Mouse (Mus musculus) heart, adult 9 months (tissue): ENCODE measurements around the gene Jagn1.

Source experiments
- DNase-seq, 2 experiments: peaks; one replicate each; pipeline ENCODE4 v3.0.0; 2022; ENCODE audit warnings: low spot score in 2 of 2

Gene Jagn1

GRCm38 (mm10) chr6:113473715-113474114 is 31.3 kb downstream of the Jagn1 start:
- no peak for DNase-seq

- no peak for DNase-seq
These were observed 35.0 kb downstream of the Jagn1 start for GRCm38 (mm10) chr6:113477353-113477752.

GRCm38 (mm10) chr6:113478906-113479305 is 36.5 kb downstream of the Jagn1 start:
- no peak for DNase-seq

GRCm38 (mm10) chr6:113480555-113481373 is 38.4 kb downstream of the Jagn1 start:
- DNase-seq, result peak; percentile 23 to 35

- peak; percentile 30 to 33 for DNase-seq
These were observed 40.2 kb downstream of the Jagn1 start for GRCm38 (mm10) chr6:113482477-113483099.

GRCm38 (mm10) chr6:113483100-113483615 is 40.8 kb downstream of the Jagn1 start, which contains the start of gene Creld1:
TSS of gene Creld1 (plus strand) at chr6:113483297.
- DNase-seq, result peak; percentile 96 to 97

GRCm38 (mm10) chr6:113483729-113484128 is 41.4 kb downstream of the Jagn1 start:
- DNase-seq, result peak; percentile 27 to 46

- DNase-seq, result no peak
These were observed 44.8 kb downstream of the Jagn1 start for GRCm38 (mm10) chr6:113487125-113487576.

- DNase-seq, result no peak
These were observed 47.0 kb downstream of the Jagn1 start for GRCm38 (mm10) chr6:113489410-113489809.

- DNase-seq, result no peak
These were observed 49.9 kb downstream of the Jagn1 start for GRCm38 (mm10) chr6:113492101-113492864.

- DNase-seq, result peak; percentile 69 to 75
These were observed 52.0 kb downstream of the Jagn1 start for GRCm38 (mm10) chr6:113494258-113494788.

- no peak for DNase-seq
These were observed 52.8 kb downstream of the Jagn1 start for GRCm38 (mm10) chr6:113495071-113495675.
